Mouse (Mus musculus) Patski (cell line): ENCODE results near the gene Jade1. TPM values are rescaled to one million over a fixed set of nuclear protein-coding genes. Genes with fewer than 3 reads are reported as not detected.

Source experiments
- ATAC-seq: fragments of 100-300 bp; one replicate; pipeline ENCODE4 v1.8.0; 2021
- CTCF ChIA-PET: fragments of 350-600 bp; sonication (Branson Sonifier 250); formaldehyde crosslinking; loops from one replicate; lab custom pipeline; 2022; ENCODE audit warnings: inconsistent platforms; lab: Charles Lee
- POLR2A ChIA-PET: fragments of 350-600 bp; sonication (Branson Sonifier 250); formaldehyde crosslinking; loops from one replicate; lab custom pipeline; 2022; ENCODE audit warnings: antibody characterized with exemption, inconsistent platforms; lab: Charles Lee
- DNase-seq: peaks from one replicate; pipeline ENCODE4 v3.0.0-alpha.2; 2011; ENCODE audit warnings: low read depth, low spot score
- H3K27me3 ChIP-seq: fragments of 371-371 bp; one replicate; pipeline ENCODE4 v1.5.1; 2021
- CTCF ChIP-seq: fragments of 100-300 bp; IDR thresholded peaks from one replicate; pipeline ENCODE4 v1.5.1; 2021
- in situ Hi-C: fragments of 300-500 bp; cut with MboI; formaldehyde crosslinking; loops from 3 replicates; pipeline ENCODE4 v1.11.1; 2018; ENCODE audit warnings: low pct_unique_long_range_greater_than_20kb, mixed read lengths
- polyA plus RNA-seq: library from polyadenylated mRNA; unstranded; gene quantifications from one replicate; pipeline ENCODE4 v1.2.3, GENCODE M21; 2021

Jade1 gene
- polyA plus RNA-seq, 1 experiment from 2014 or later: 48.1 TPM

- ChIA-PET CTCF (interaction anchor here (1.2 to 3.4 kb wide), 6 partner anchors 9 to 78 kb away, joined by 3 to 11 read pairs (median 6); no protein-coding TSS in a partner anchor), POLR2A (interaction anchor here (0.8 kb wide), 1 partner anchor 48 kb away, joined by 3 read pairs; no protein-coding TSS in a partner anchor)
- ATAC-seq: no peak
- DNase-seq: no peak
- no peak for TF ChIP-seq CTCF
- in situ Hi-C loops: no loop called here
- peaks cover 3% of the 10 kb centered on the region for H3K27me3 ChIP-seq
Observed at GRCm38 (mm10) chr3:41544451-41544850, 11.1 kb upstream of the Jade1 start.

- POLR2A ChIA-PET: no interaction called here
- in situ Hi-C loops: no loop called here
- DNase-seq (no peak), ATAC-seq (peak; percentile 85)
- CTCF ChIA-PET: interaction anchor here (0.6 to 1.3 kb wide), 4 partner anchors 12 to 25 kb away, joined by 4 to 6 read pairs (median 6); no protein-coding TSS in a partner anchor
- TF ChIP-seq CTCF: no peak
- no peaks in the 10 kb centered on the region for H3K27me3 ChIP-seq
Observed at GRCm38 (mm10) chr3:41547289-41547688, 8.2 kb upstream of the Jade1 start.

- ATAC-seq (no peak), DNase-seq (no peak)
- in situ Hi-C loops: no loop called here
- TF ChIP-seq CTCF: no peak
- H3K27me3 ChIP-seq: no peaks in the 10 kb centered on the region
- POLR2A ChIA-PET: interaction anchor here (0.6 to 0.7 kb wide), 2 partner anchors 11 to 464 kb away, joined by 3 read pairs; no protein-coding TSS in a partner anchor
- CTCF ChIA-PET: interaction anchor here (1.0 to 1.2 kb wide), 2 partner anchors 12 to 13 kb away, joined by 3 to 4 read pairs; no protein-coding TSS in a partner anchor
Observed at GRCm38 (mm10) chr3:41548238-41548637, 7.3 kb upstream of the Jade1 start.

- POLR2A ChIA-PET: no interaction called here
- TF ChIP-seq CTCF: no peak
- DNase-seq: no peak
- in situ Hi-C loops: no loop called here
- no peaks in the 10 kb centered on the region for H3K27me3 ChIP-seq
- CTCF ChIA-PET: interaction anchor here (0.9 to 1.2 kb wide), 3 partner anchors 21 to 37 kb away, joined by 3 read pairs; no protein-coding TSS in a partner anchor
- ATAC-seq: no peak
Observed at GRCm38 (mm10) chr3:41551671-41552070, 3.9 kb upstream of the Jade1 start.

- ChIA-PET CTCF (interaction anchor here (1.1 to 2.0 kb wide), 6 partner anchors 11 to 220 kb away, joined by 3 to 9 read pairs (median 3); no protein-coding TSS in a partner anchor), POLR2A (interaction anchor here (0.6 to 0.7 kb wide), 2 partner anchors 76 to 227 kb away, joined by 3 to 5 read pairs; no protein-coding TSS in a partner anchor)
- ATAC-seq (no peak), DNase-seq (no peak)
- no peak for TF ChIP-seq CTCF
- in situ Hi-C loops: no loop called here
- no peaks in the 10 kb centered on the region for H3K27me3 ChIP-seq
Observed at GRCm38 (mm10) chr3:41552777-41553548, 2.6 kb upstream of the Jade1 start.

GRCm38 (mm10) chr3:41553681-41554080 lies 1.9 kb upstream of the Jade1 start:
- no peak for DNase-seq
- H3K27me3 ChIP-seq: no peaks in the 10 kb centered on the region
- no peak for ATAC-seq
- POLR2A ChIA-PET: interaction anchor here (0.6 kb wide), 1 partner anchor 76 kb away, joined by 5 read pairs; no protein-coding TSS in a partner anchor
- CTCF ChIA-PET: interaction anchor here (1.1 to 2.0 kb wide), 4 partner anchors 12 to 221 kb away, joined by 3 to 9 read pairs (median 3); no protein-coding TSS in a partner anchor
- in situ Hi-C loops: no loop called here
- no peak for TF ChIP-seq CTCF

GRCm38 (mm10) chr3:41554480-41555475 lies 753 bp upstream of the Jade1 start:
- CTCF ChIA-PET: interaction anchor here (1.1 to 2.0 kb wide), 2 partner anchors 13 to 29 kb away, joined by 3 to 9 read pairs; no protein-coding TSS in a partner anchor
- ATAC-seq: no peak
- in situ Hi-C loops: no loop called here
- DNase-seq: no peak
- TF ChIP-seq CTCF: no peak
- POLR2A ChIA-PET: no interaction called here
- no peaks in the 10 kb centered on the region for H3K27me3 ChIP-seq

GRCm38 (mm10) chr3:41556451-41557266 lies 1.1 kb downstream of the Jade1 start:
- in situ Hi-C loops: no loop called here
- DNase-seq (no peak), ATAC-seq (no peak)
- H3K27me3 ChIP-seq: no peaks in the 10 kb centered on the region
- CTCF ChIA-PET: no interaction called here
- TF ChIP-seq CTCF: no peak
- POLR2A ChIA-PET: interaction anchor here (0.6 kb wide), 1 partner anchor 653 kb away, joined by 5 read pairs; no protein-coding TSS in a partner anchor
